Mouse (Mus musculus) CH12.LX (cell line): ENCODE results near the gene Gata2. TPM values are rescaled to one million over a fixed set of nuclear protein-coding genes. Genes with fewer than 3 reads are reported as not detected.

Source experiments
- DNase-seq: peaks from one replicate; pipeline ENCODE4 v3.0.0-alpha.2; 2013; ENCODE audit errors: extremely low read depth
- H3K27ac ChIP-seq: 2 replicates; pipeline ENCODE4 v1.5.1; 2012; ENCODE audit warnings: low read depth, mild to moderate bottlenecking, control low read depth, moderate library complexity; ENCODE audit not compliant: insufficient read depth
- H3K27me3 ChIP-seq: replicated peaks from 2 replicates; pipeline ENCODE3; 2012; ENCODE audit warnings: inconsistent platforms
- H3K36me3 ChIP-seq, 2 experiments: replicated peaks in 1 of 2; 2 replicates each; pipeline versions ENCODE3 to v1.6.1; 2012; ENCODE audit warnings: inconsistent platforms in 1 of 2, low read length in 1 of 2, mild to moderate bottlenecking in 1 of 2, mixed read lengths in 1 of 2, moderate library complexity in 1 of 2; ENCODE audit not compliant: control insufficient read depth in 1 of 2, insufficient read depth in 1 of 2
- H3K4me1 ChIP-seq, 2 experiments: 2 replicates each; pipeline ENCODE4 v1.6.1; 2012; ENCODE audit warnings: inconsistent platforms in 1 of 2, moderate library complexity in 1 of 2; ENCODE audit not compliant: insufficient read depth in 2 of 2, control insufficient read depth in 1 of 2
- H3K4me2 ChIP-seq: 2 replicates; pipeline ENCODE4 v1.6.1; 2012; ENCODE audit warnings: low read depth, mild to moderate bottlenecking, control low read depth; ENCODE audit not compliant: poor library complexity, insufficient read depth, severe bottlenecking
- H3K4me3 ChIP-seq, 3 experiments: fragments of 150-350 bp in 1 of 3; sonication (generic) in 1 of 3; replicated peaks in 1 of 3; 2 replicates each; pipeline versions ENCODE3 to v1.5.1; 2011 to 2012; ENCODE audit warnings: low read depth in 2 of 3, low read length in 2 of 3, mild to moderate bottlenecking in 2 of 3, moderate library complexity in 2 of 3, control low read depth in 1 of 3, improper control_type of control experiment in 1 of 3, inconsistent platforms in 1 of 3, mixed read lengths in 1 of 3; ENCODE audit not compliant: poor library complexity in 1 of 3
- H3K79me2 ChIP-seq: replicated peaks from 2 replicates; pipeline ENCODE4 v1.6.1; 2012; ENCODE audit warnings: mild to moderate bottlenecking, moderate library complexity; ENCODE audit not compliant: control insufficient read depth, poor library complexity, insufficient read depth, severe bottlenecking; ENCODE audit errors: extremely low read depth
- H3K9ac ChIP-seq: 2 replicates; pipeline ENCODE4 v1.6.1; 2012; ENCODE audit warnings: low read depth, mild to moderate bottlenecking, control low read depth, moderate library complexity; ENCODE audit not compliant: insufficient read depth
- H3K9me3 ChIP-seq: replicated peaks from 2 replicates; pipeline ENCODE3; 2012; ENCODE audit warnings: low read length, inconsistent platforms, mixed read lengths
- CHD1 ChIP-seq: IDR thresholded peaks from 2 replicates; pipeline ENCODE4 v1.6.1; 2012; ENCODE audit warnings: low read depth, low read length, improper control_type of control experiment, inconsistent platforms
- CHD2 ChIP-seq: IDR thresholded peaks from 2 replicates; pipeline ENCODE4 v1.6.1; 2011; ENCODE audit warnings: low read length, improper control_type of control experiment
- E2F4 ChIP-seq: IDR thresholded peaks from 2 replicates; pipeline ENCODE4 v1.6.1; 2011; ENCODE audit warnings: low read depth, low read length, improper control_type of control experiment; ENCODE audit not compliant: insufficient replicate concordance
- ELF1 ChIP-seq: IDR thresholded peaks from 2 replicates; pipeline ENCODE4 v1.6.1; 2014; ENCODE audit warnings: low read depth, mild to moderate bottlenecking, inconsistent platforms, low read length, improper control_type of control experiment
- GABPA ChIP-seq: IDR thresholded peaks from 2 replicates; pipeline ENCODE4 v1.6.1; 2012; ENCODE audit warnings: low read depth, low read length, improper control_type of control experiment, inconsistent platforms; ENCODE audit not compliant: insufficient replicate concordance
- HCFC1 ChIP-seq: IDR thresholded peaks from 2 replicates; pipeline ENCODE4 v1.6.1; 2012; ENCODE audit warnings: low read depth, mild to moderate bottlenecking, inconsistent platforms, low read length, improper control_type of control experiment
- JUN ChIP-seq: IDR thresholded peaks from 2 replicates; pipeline ENCODE4 v1.6.1; 2011; ENCODE audit warnings: low read depth, mild to moderate bottlenecking, low read length, improper control_type of control experiment, moderate library complexity; ENCODE audit not compliant: insufficient read depth
- MEF2A ChIP-seq: IDR thresholded peaks from 2 replicates; pipeline ENCODE4 v1.6.1; 2014; ENCODE audit warnings: low read depth, mild to moderate bottlenecking, inconsistent platforms, low read length, improper control_type of control experiment, borderline replicate concordance
- MXI1 ChIP-seq: IDR thresholded peaks from 2 replicates; pipeline ENCODE4 v1.6.1; 2011; ENCODE audit warnings: mild to moderate bottlenecking, low read depth, low read length, improper control_type of control experiment
- MYC ChIP-seq: IDR thresholded peaks from 2 replicates; pipeline ENCODE4 v1.6.1; 2011; ENCODE audit warnings: low read depth, mild to moderate bottlenecking, improper control_type of control experiment, low read length
- NELFE ChIP-seq: IDR thresholded peaks from 2 replicates; pipeline ENCODE4 v1.6.1; 2011; ENCODE audit warnings: low read depth, low read length, improper control_type of control experiment
- PAX5 ChIP-seq: IDR thresholded peaks from 2 replicates; pipeline ENCODE4 v1.6.1; 2012; ENCODE audit warnings: low read length, inconsistent platforms, mixed read lengths
- RAD21 ChIP-seq: IDR thresholded peaks from 2 replicates; pipeline ENCODE4 v1.6.1; 2011; ENCODE audit warnings: low read depth, mild to moderate bottlenecking, low read length, improper control_type of control experiment, moderate library complexity
- RCOR1 ChIP-seq: conservative IDR thresholded peaks from 2 replicates; pipeline ENCODE4 v1.6.1; 2012; ENCODE audit warnings: low read depth, mild to moderate bottlenecking, inconsistent platforms, low read length, improper control_type of control experiment
- SIN3A ChIP-seq: IDR thresholded peaks from 2 replicates; pipeline ENCODE4 v1.6.1; 2012; ENCODE audit warnings: low read length, improper control_type of control experiment, inconsistent platforms
- SMC3 ChIP-seq: IDR thresholded peaks from 2 replicates; pipeline ENCODE4 v1.6.1; 2011; ENCODE audit warnings: low read depth, low read length, improper control_type of control experiment
- TBP ChIP-seq: conservative IDR thresholded peaks from 2 replicates; pipeline ENCODE4 v1.6.1; 2011; ENCODE audit warnings: low read depth, low read length, improper control_type of control experiment
- TCF12 ChIP-seq: IDR thresholded peaks from 2 replicates; pipeline ENCODE4 v1.6.1; 2014; ENCODE audit warnings: low read depth, mild to moderate bottlenecking, inconsistent platforms, low read length, improper control_type of control experiment
- UBTF ChIP-seq: IDR thresholded peaks from 2 replicates; pipeline ENCODE4 v1.6.1; 2012; ENCODE audit warnings: low read depth, mild to moderate bottlenecking, inconsistent platforms, low read length, improper control_type of control experiment, moderate library complexity
- USF1 ChIP-seq: IDR thresholded peaks from 2 replicates; pipeline ENCODE4 v1.6.1; 2014; ENCODE audit warnings: low read depth, mild to moderate bottlenecking, inconsistent platforms, low read length, improper control_type of control experiment
- USF2 ChIP-seq: conservative IDR thresholded peaks from 2 replicates; pipeline ENCODE4 v1.6.1; 2011; ENCODE audit warnings: low read depth, low read length, improper control_type of control experiment
- ZC3H11A ChIP-seq: IDR thresholded peaks from 2 replicates; pipeline ENCODE4 v1.6.1; 2012; ENCODE audit warnings: low read depth, mild to moderate bottlenecking, inconsistent platforms, low read length, improper control_type of control experiment
- ZKSCAN1 ChIP-seq: IDR thresholded peaks from 2 replicates; pipeline ENCODE4 v1.6.1; 2012; ENCODE audit warnings: low read depth, inconsistent platforms, low read length, improper control_type of control experiment, borderline replicate concordance
- ZNF384 ChIP-seq: IDR thresholded peaks from 2 replicates; pipeline ENCODE4 v1.6.1; 2012; ENCODE audit warnings: low read depth, low read length, improper control_type of control experiment, inconsistent platforms
- dilution Hi-C: fragments of 300-500 bp; cut with MboI; formaldehyde crosslinking; loops from 2 replicates; pipeline ENCODE4 v1.14.3; 2020; ENCODE audit warnings: low sequenced_read_pairs; ENCODE audit not compliant: extremely low pct_unique_long_range_greater_than_20kb, extremely low pct_ligation_motif_present
- in situ Hi-C: fragments of 300-500 bp; cut with MboI; formaldehyde crosslinking; loops from 3 replicates; pipeline ENCODE4 v1.14.3; 2019; ENCODE audit warnings: low sequenced_read_pairs, low pct_ligation_motif_present, low pct_unique_long_range_greater_than_20kb, mixed read lengths
- polyA plus RNA-seq: library from polyadenylated mRNA; unstranded; fragments of >175 nt; gene quantifications from 2 replicates; pipeline ENCODE4 v1.2.1, GENCODE M21; 2012; ENCODE audit warnings: low read depth; ENCODE audit not compliant: insufficient read length
- total RNA-seq, 2 experiments: library from RNA; depleted of rRNA; stranded (reverse); fragments of 300-350 nt in 1 of 2; fragments of >200 nt in 1 of 2; gene quantifications; 2 replicates each; pipeline ENCODE4 v1.2.3; 2012 to 2014

Gata2 gene
- total and polyA plus RNA-seq, 3 experiments = not detected

DNA sequence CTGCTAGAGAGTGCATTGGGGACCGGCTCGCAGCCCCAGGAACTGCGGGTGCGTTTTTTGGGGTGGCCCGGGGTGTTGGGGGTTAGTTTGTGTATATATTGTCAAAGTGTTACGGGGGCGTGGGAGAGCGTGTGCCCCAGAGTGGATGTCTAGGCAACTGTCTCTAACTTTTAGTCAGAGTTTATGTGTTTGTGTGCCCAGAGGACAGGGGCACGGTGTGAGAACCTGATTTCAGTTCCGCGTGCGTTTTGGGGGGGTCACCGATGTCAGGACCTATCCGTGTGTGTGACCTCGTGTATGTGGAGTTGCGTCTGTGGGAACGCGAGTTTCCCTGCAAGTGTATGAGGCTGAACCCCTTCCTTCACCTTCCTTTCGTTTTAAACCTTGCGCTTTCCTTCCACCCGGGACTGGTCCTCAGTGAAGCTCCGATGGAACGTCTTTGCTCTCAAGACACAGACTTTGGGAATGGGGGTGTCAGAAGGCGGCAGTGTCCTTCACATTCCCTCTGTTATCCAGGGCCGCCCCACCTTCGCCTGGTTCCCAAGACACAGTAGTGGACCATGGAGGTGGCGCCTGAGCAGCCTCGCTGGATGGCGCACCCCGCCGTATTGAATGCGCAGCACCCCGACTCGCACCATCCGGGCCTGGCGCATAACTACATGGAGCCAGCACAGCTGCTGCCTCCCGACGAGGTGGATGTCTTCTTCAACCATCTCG is 5.5 kb downstream of the Gata2 start:
- H3K4me3 ChIP-seq = no peak overlapping the region
- in situ Hi-C loops = no loop called here
- H3K36me3 ChIP-seq = no peaks in the 10 kb centered on the region

DNA sequence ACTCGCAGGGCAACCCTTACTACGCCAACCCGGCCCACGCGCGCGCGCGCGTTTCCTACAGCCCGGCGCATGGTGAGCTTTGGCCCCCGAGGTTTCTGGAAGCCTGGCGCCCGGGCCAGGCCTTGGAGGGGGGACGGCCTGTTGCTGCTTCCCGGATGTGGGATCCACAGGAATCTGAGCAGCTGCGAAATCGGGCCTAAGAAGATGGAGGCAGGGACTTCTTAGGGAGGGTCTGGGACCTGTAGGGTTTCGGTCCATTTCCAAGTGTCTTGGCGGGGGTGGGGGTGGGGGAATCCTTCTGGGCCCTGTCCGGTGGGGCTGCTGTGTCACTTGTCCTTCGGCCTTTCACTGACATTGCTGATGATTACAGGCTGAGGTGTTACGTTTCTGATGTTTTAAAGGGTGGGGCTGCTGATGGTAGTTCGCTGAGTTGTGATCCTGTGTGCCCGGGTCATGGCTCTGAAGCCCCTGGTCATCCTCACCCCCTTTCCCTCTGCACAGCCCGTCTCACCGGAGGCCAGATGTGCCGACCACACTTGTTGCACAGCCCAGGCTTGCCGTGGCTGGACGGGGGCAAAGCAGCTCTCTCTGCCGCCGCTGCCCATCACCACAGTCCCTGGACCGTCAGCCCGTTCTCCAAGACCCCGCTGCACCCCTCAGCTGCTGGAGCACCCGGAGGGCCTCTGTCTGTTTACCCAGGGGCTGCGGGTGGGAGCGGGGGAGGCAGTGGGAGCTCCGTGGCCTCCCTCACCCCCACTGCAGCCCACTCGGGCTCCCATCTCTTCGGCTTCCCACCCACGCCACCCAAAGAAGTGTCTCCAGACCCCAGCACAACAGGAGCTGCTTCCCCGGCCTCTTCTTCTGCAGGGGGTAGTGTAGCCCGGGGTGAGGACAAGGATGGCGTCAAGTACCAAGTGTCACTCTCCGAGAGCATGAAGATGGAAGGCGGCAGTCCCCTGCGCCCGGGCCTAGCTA is 6.3 kb downstream of the Gata2 start:
- Histone ChIP-seq H3K27ac (no peak overlapping the region), H3K4me2 (no peak overlapping the region), H3K79me2 (no peaks in the 10 kb centered on the region), H3K9ac (no peak overlapping the region), H3K4me1 (peaks cover 0 to 6% of the 10 kb centered on the region in 2 experiments; a peak in 2 of 4 replicates), H3K4me3 (no peak overlapping the region), H3K9me3 (peaks cover 12% of the 10 kb centered on the region), H3K36me3 (no peaks in the 10 kb centered on the region), H3K27me3 (peaks cover 37% of the 10 kb centered on the region)
- no peak for DNase-seq
- no peak for TF ChIP-seq ZC3H11A
- no peak for TF ChIP-seq RAD21
- TF ChIP-seq RCOR1 = no peak
- TF ChIP-seq TCF12 = no peak
- TF ChIP-seq HCFC1 = no peak
- TF ChIP-seq MXI1 = no peak
- TF ChIP-seq PAX5 = no peak
- TF ChIP-seq E2F4 = no peak
- TF ChIP-seq GABPA = no peak
- TF ChIP-seq UBTF = no peak
- no peak for TF ChIP-seq MYC
- TF ChIP-seq SMC3 = no peak
- TF ChIP-seq USF1 = no peak
- TF ChIP-seq ZKSCAN1 = no peak
- TF ChIP-seq TBP = no peak
- TF ChIP-seq JUN = no peak
- no peak for TF ChIP-seq CHD2
- in situ Hi-C loops = no loop called here
- dilution Hi-C loops = no loop called here

More for the DNA sequence above, 5.5 kb downstream of the Gata2 start:
- no peak overlapping the region for H3K27ac ChIP-seq
- H3K9me3 ChIP-seq = peaks cover 13% of the 10 kb centered on the region
- DNase-seq = no peak
- no peaks in the 10 kb centered on the region for H3K79me2 ChIP-seq
- H3K4me2 ChIP-seq = no peak overlapping the region
- H3K4me1 ChIP-seq = no peaks in the 10 kb centered on the region; a peak in 1 of 4 replicates
- peaks cover 30% of the 10 kb centered on the region for H3K27me3 ChIP-seq
- dilution Hi-C loops = no loop called here
- H3K9ac ChIP-seq = no peak overlapping the region
- TF ChIP-seq SIN3A (no peak), NELFE (no peak), ELF1 (no peak), USF2 (no peak), ZNF384 (no peak), RCOR1 (no peak), GABPA (no peak), TCF12 (no peak), CHD1 (no peak), MEF2A (no peak), UBTF (no peak), HCFC1 (no peak)
